Mouse (Mus musculus): Measurements from ENCODE around the gene Ppp1r9b.

GRCm38 (mm10) chr11:95002705-95003104 lies 11.9 kb downstream of the Ppp1r9b start:
- TF ChIP-seq CTCF (IDR thresholded peaks at IDR 0.05; ENCODE audit: control insufficient read depth, insufficient read depth, insufficient replicate concordance, low read depth, low read length): no peak
- no peak for TF ChIP-seq POLR2A (IDR thresholded peaks at IDR 0.05; ENCODE audit: control insufficient read depth, low read depth, low read length)

All from testis, adult 2 months (tissue).